Mouse (Mus musculus) small intestine, adult 2 months (tissue): ENCODE data around the gene Ufsp1.
A peak's percentile ranks its signal among the peaks of the same experiment; 100 is the strongest.

Experiments
- CTCF ChIP-seq: fragments of 200-500 bp; IDR thresholded peaks from 2 replicates; pipeline ENCODE4 v1.5.1; 2012; ENCODE audit warnings: low read depth, mild to moderate bottlenecking, control low read depth, inconsistent platforms, low read length, moderate library complexity, mixed read lengths; ENCODE audit not compliant: insufficient replicate concordance, insufficient read length; ENCODE audit errors: extremely low read depth
- POLR2A ChIP-seq: fragments of 200-500 bp; IDR thresholded peaks from 2 replicates; pipeline ENCODE4 v1.6.1; 2012; ENCODE audit warnings: low read depth, mild to moderate bottlenecking, control low read depth, inconsistent platforms, low read length, moderate library complexity

- TF ChIP-seq POLR2A (peak; percentile 23; the same call in 1 of the 2 replicates), CTCF (no peak)
These were observed 1.1 kb upstream of the Ufsp1 start for GRCm38 (mm10) chr5:137293282-137293681.
